Mouse (Mus musculus): ENCODE measurements around the gene Fars2.
A peak's percentile ranks its signal among the peaks of the same experiment; 100 is the strongest.
"Not testable (repeated sequence)": the region's sequence is repeated elsewhere in the genome, so short reads cannot be mapped to it uniquely, and the experiment has no call there.

Fars2 gene

DNA sequence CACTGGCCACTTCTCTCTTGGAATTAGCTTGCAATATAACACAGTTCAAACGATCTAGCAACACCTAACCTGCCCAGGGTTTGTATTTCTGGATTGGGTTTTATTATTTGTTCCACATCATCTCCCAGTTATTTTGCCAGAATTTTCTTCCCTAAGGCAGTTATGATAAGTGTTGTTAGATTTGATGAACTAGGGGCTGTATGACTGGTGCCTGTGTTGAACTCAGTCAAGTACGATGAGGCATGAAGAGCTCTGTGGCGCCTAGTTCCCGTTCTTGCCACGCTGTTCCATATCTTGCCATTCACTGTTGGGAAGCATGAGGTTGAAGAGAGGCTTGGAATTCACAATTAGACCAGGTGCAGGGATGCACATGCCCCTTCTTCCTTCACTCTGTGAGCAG is 177.3 kb downstream of the Fars2 start:
- DNase-seq (ENCODE audit: low spot score): no peak

DNA sequence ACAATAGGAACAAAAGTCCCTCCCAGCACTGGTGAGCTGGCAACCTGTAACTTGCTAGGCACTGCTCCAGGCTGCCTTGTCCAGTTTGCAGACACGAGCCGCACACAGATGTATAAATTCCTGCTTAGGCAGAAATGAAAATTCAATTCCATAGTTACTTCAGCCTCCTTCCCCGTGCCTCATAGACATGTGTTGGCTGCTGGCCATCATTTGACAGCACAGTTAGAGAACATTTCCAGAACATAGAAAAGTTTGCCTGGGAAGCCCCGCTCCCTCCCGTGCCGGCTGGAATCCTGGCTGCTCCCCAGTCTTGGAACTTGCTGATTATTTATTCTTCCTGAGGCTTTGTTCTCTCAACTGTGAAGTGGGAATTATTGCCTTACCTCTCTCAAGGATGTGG is 178.6 kb downstream of the Fars2 start:
- DNase-seq (ENCODE audit: low spot score): peak; percentile 73

DNA sequence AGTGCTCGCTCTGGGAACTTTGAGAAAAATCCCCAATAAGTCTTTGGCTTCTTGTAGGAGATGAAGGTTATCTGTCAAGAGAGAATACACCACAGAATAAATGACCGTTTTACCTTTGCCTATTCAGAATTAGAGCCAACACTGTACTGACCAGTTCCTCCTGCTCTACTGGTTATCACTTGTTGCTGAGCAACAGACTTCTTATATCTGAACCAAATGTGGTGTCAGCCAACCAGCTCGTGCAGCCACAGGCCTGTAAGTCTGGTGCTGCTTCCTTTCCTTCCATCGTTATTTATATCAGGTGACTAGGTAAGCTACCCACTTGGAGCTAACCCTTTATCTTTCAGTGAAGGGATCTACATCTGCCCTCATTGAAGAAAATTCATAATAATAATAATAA is 179.4 kb downstream of the Fars2 start:
- no peak for DNase-seq (ENCODE audit: low spot score)

DNA sequence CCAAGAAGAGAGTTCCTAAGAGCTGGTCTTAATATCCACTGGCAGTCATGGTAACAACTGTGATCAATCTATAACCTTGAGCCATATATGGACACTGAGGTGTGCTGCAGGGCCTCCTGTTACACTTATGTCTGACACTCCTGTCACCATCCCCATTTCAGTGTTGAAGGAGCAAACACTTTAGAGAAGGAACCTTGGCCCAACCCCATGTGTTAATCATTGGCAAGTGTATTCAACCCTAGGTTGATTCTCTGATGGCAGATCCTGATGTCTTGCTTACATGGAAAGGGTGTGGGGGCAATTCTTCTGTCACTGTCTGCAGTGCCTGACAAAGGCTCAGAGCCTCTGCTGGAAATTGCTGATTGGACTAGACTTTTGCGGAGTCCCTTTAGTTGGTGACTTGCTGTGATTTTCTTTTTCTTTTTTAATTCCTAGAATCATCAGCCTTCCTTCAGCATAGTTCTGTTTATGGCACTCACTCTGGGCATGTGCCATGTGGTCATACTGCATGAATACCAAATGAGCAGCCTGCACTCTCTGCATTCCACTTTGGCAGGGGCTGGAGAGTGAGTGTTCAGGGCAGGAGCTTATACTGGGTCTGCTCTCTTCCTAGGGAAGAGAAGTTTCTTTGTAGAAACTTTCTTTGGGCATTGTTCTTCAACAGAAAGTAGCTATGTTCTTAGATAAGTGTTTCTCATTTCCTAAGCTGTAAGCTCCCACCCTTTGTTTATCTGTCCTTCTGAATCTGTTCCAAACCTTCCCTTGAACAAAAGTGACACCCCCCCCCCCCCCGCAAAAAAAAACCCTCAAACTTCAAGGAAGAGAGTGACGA is 181.0 kb downstream of the Fars2 start:
- DNase-seq (ENCODE audit: low spot score): no peak

DNA sequence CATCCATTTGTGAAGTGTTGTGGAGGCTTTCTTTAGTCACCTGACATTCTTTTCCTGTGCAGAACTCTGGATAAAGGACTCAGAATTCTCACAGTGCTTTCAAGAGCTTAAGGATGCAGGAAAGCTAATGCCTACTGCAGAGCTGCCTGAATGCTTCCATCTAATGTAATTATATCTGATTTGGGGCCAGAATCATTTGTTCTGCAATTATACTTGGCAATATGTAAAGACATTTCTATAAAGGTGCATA is 181.5 kb downstream of the Fars2 start:
- no peak for DNase-seq (ENCODE audit: low spot score)

DNA sequence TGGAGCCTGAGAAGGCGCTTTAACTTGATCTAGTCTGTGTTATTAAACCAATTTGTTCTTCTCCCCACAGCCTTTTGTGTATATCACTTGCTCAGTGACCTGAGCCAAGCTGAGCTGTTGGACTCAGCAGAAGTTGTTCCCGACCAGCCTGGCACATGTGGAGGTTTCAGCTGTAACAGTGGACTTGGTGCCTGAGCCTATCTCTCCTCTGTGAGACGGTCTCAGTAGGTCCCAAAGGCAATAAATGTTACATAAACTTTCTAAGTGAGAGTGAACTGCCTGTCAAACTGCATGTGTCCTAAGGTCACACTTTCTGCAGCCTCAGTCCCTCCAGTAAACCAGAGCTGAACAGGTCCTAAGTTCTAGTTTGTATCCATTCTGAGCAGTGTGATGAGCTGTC is 185.6 kb downstream of the Fars2 start:
- DNase-seq (ENCODE audit: low spot score): peak; percentile 69

DNA sequence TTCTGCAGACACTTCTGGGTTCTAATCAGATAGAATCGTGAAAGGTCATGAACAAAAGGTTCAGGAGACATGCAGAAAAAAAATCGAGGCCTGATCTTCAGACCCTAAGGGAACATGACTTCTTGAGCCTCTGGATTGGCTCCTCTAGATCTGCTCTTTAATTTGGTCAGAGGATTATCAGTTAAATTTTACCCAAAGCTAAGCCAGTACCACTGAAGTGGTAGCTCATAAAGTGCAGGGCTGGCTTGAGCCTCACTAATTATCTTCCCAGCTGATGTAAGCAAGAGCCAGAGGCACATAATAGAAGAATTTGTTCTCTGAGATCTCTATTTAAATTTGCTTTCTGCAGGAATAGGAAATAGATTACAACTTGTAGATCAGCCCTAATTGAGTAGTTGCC is 188.1 kb downstream of the Fars2 start:
- no peak for DNase-seq (ENCODE audit: low spot score)

DNA sequence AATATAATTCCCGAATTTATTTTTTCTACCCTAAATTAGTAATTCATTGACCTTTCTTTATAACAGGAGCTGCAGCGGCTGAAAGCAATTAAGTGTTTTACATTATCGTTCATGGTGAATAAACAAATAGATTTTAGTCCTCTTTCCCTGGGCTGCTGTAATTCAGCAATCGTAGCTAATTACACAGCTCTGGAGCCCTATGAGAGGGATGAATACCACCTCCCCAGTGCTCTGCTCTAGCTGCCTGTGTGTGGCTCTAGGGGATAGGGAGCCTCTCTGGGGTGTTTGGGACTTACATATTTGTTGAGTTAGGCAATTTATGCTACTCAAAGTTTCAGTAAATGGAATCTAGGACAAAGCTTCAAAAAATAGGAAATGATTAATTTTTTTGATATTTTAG is 190.2 kb downstream of the Fars2 start:
- DNase-seq (ENCODE audit: low spot score): no peak

DNA sequence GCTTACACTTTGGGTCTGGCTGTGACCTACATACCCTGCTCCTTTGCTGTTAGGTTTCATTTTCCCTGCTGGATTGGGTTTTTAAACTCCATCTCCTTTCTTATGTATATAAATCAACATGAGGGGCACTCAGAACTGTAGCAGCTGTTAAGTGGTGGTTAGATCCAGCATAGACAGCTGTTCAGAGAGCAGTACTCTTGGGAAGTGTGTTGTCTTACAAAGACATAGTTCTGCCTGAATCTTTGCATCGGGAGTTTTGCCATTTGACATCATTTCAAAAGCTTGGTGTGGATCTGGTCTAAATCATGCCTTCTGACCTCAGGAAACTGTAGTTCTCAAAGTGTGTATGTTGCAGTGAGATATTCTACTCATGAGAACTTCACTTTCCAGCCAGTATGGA is 191.9 kb downstream of the Fars2 start:
- DNase-seq (ENCODE audit: low spot score): peak; percentile 28

DNA sequence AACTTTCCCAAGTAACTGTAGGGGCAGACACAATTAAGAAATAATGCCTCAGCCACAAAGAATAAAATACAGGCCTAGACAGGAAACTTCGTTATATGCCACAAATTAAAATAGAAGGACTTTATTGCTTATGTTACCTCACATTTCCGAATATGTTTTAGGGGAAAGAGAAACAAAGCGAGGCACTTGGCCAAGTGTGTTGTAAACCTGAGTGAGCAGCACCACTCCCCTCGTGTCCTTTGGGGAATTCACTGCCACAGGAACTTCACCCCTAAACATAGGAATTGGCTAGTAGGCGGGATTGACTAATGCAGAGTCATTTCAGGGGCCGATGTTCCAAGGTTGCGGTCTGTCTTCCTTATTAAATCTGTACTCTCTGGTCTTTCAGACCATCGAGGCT is 197.0 kb downstream of the Fars2 start:
- DNase-seq (ENCODE audit: low spot score): peak; percentile 65

DNA sequence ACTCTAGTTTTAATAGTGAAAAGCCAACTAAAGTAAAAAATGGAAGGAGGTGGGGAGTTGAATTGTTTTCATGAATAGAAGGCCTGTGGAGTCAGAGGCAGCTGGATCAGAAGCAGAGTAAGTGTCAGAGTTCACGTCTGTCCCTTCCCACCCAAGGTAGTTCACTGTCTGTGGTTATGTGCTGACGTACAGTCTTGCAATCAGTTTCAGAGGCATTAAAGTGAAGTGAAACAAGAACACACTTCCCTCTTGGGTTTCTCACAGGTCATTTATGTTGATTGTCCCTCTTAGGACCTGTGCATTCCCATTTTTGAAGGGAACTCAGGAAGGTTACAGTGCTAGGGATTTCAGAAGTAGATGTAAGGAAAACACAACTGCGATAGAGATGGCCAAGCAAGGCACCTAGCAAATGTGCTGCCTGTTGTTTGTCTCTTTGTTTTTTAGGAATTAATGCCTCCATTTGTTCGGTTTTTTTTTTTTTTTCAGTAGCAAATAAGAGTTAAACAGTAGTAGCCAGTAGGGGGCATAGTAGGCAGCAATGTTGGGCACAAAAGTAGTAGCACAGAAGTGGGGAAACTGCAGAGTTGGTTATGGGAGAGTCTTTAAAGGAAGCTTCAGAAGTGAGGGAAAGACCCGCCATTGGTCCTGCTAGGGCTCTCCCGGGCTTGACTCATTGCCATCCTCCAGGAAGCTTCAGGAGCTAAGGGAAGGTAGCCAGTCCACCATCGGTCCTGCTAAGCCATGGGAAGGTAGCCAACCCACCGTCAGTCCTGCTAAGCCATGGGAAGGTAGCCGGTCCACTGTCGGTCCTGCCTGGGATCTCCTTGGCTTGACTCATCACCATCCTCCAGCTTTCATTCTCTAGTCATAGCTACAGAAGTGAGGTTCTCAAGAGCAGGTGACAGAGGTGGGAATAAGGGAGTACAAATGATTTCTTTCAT is 197.9 kb downstream of the Fars2 start:
- DNase-seq (ENCODE audit: low spot score): no peak

DNA sequence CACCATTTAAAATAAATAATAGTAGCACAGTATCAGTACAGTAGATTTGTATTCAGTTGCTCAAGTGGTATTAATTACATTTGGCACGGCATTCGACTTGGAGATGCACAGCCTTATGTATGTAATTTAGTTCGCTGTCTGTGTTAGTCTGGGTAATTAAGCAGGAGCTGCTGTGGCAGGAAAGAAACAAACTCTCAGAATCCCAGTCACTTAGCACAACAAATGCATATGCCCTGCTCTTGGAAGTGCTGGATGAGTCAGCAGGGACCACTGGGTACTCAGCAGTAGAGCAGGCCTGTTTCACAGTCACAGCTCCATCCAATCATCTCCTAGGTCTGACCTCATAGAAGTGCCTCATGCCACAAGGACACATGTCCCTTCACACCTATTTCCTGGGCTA is 200.6 kb downstream of the Fars2 start:
- DNase-seq (ENCODE audit: low spot score): no peak

DNA sequence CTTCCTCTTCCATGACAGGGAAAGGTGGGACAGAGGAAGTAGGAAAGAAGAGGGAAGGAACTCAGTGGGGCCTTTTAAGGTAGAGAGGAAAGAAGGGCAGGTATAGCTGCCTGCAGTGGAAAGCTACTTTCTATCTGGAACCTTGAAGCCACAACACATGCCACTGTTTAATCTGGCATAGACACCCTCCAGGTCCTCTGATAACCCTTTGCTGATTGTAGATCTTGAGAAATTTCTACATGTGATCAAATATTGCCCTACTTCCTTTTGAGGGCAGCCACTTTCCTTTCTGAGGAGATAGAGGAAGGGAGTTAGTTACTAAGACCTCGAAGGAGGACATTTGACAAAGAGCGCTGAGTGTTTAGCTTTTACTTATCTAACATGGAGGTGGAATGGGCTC is 207.4 kb downstream of the Fars2 start:
- no peak for DNase-seq (ENCODE audit: low spot score)

DNA sequence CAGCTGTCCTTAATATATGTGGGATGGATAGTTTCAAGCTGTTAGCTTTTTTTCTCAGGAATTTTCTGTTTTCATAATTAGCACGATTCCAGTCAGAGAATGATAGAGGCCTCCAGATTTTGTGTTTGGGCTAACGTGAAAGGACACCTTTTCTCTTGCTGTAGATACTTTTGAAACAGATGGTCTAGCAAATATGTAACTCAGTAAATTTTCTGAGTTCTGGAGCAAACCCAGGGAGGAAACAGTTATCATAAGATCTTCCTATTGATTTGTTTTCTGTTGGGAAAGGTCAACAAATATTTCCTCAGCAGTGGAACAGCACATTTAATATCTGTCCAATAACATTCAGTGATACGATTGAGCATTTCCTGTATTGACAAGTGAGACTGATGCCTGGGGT is 209.3 kb downstream of the Fars2 start:
- no peak for DNase-seq (ENCODE audit: low spot score)

DNA sequence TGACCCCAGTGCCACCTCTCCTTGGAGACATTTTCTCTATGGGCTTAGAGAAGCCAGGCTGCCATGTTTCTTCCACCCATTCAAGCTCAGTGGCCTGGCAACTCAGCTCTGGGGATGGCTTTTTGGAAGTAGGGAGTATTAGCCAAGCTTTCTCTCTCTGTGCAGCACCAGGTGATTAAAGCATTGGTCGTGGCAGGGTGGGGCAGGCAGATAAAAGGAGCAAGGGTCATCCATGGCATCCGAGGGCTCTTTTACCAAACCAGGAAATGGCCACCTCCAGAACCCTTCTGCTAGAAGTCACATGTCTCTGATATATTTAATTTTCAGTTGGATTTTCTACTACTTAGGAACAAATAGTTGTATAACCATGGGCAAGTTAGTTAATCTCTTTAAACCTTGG is 212.7 kb downstream of the Fars2 start:
- no peak for DNase-seq (ENCODE audit: low spot score)

DNA sequence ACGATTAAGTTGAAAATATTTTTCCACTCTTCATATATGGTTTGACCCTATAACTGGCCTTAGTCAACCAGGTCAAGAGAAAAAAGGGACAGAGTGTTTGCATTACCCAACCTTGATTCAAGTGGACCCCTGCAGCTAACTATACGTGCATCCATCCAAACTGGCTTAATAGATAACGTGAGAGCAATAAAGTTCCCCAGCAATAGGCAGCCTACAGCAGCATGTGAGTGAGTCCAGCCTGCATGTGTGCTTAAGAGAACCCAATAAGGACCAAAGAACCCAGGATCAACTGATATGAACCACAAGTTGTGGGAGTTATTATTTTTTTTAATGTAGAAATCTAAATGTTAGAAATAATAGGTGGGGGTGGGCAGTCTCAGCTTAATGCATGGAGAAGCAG is 213.3 kb downstream of the Fars2 start:
- no peak for DNase-seq (ENCODE audit: low spot score)

DNA sequence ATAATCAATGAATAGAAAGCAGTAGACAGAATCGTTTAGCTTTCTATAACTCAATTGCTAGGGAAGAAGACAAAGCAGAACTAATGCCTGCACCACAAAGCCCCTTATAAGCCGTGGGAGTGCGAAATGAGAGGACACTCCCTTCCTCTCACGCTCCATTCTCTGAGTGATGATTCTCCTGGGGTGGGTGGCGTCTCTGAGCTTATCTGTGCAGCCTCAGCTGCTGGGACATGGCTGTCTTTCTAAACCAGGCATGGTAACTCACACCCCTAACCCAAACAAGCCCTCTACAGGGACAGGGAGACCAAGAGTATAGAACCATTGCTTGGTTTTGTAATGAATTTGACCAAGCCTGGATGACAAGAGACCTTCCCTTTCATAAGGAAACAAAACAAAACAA is 217.5 kb downstream of the Fars2 start:
- no peak for DNase-seq (ENCODE audit: low spot score)

DNA sequence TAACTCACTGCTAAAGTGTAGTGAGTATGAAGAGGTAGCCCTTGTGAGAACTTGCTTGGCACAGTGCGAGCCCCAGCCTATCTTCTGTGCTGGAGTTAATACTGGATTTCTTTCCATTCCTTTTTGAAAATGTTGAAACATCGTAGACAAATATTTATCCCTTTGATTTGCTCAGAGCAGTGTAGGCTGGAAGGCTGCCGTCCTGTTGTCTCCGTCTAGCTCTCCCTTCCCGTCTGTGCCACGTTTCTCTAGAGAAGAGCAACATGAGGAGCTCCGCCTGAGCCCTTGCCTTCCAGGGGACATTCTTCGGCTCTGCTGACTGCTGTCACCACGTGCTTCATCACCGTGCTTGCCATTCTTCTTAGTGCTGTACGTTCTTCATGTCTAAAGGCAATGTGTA is 234.3 kb downstream of the Fars2 start:
- no peak for DNase-seq (ENCODE audit: low spot score)

DNA sequence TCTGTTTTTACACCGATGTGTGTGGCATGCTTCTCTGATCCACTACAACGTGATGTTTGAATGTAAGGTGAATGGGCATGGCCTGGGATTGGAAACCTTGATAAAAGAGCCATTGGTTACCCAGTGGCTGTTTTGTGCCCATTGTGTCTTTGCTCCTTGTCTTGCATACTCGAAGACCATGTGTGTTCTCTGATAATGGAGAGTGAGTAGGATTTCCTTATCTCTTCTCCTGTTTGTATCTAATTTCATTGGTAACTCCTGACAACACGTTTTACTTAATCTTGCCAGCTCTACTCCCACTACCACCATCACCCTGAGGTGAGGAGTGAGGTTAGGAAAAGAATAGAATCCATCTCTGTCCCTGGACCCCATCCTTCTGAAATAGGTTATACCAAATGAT is 240.3 kb downstream of the Fars2 start:
- DNase-seq (ENCODE audit: low spot score): no peak

DNA sequence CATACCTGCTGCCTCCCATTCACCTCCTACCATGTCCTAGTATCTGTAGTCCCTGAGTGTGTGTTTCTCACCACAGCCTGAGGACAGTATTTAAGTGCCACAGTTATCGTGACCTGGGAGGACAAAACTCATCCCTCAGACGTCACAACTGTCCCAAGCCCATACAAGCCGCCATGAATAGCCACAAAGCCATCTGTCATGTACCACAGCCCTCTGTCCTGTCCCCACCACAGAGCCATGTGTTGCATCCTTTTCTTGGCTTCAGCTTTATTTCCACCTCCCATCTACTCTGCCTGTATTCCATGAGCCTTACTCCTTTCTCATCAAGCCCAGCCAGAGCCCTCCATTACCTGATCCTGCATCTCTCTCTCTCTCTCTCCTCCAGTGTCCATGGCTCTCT is 244.2 kb downstream of the Fars2 start:
- DNase-seq (ENCODE audit: low spot score): no peak

DNA sequence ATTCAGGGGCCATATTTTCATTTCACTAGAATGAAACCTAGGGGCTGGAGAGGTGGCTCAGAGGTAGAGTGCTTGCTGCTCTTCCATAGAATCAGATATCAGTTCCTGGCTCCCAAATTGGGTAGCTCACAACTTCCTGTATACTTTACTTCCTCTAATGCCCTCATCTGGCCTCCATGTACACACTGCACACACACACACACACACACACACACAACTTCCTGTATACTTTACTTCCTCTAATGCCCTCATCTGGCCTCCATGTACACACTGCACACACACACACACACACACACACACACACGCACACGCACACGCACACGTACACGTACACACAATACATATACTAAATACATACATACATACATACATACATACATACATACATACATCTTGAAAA is 248.5 kb downstream of the Fars2 start:
- DNase-seq (ENCODE audit: low spot score): not testable (repeated sequence)

DNA sequence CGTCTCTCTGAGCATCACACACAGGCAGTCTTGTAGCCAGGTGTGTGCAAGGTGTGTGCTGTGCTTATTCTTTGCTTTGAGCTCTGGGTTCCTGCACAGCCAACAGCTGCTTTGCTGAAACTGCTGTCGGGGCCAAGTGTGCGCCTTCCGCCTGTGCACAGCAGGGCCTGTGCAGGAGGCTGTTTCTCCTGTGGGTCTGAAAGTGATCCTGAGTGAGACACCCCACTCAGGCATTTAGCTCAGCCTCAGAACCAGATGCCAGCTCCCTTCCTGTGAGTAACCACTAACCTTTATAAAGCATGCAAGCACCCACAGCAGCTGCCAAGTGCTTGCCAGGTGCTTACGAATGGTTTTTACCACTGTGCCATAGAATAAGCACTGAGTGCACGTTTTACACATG is 249.1 kb downstream of the Fars2 start:
- DNase-seq (ENCODE audit: low spot score): no peak

DNA sequence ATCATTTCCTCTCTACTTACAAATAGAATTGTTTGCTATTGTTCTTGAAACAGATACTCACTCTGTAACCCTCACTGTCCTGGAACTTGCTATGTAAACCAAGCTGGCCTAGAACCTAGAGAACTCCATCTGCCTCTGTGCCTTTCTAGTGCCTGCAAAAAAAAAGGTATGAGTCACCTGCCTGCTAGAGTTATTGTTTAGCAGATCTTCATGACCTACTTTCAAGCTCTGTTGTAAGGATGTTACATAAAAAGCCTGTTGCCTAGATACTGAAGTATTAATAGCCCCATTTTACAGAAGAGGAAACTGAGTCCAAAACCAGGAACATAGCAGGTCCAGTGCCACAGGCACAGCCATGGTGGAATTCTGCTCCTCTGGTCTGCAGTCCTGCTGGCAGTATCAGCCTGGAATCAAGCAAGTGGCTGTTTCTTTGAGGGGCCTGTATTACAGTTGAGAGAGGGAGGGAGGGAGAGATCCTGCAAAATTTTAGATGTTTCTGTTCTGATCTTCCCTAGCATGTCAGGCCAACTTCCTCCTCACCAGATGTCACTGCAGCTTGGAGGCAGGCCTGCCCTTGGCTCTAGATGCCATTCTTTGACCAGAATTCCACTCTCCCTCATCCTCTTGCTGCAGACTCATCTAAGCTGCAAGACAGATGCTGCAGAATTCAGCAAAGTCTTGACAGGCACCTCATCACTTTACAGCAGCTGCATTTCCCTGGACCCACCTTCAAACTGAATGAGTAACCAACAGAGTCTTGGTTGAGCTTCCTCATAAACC is 250.7 kb downstream of the Fars2 start:
- peak; percentile 13 for DNase-seq (ENCODE audit: low spot score)
